Mouse (Mus musculus) small intestine, adult 2 months (tissue): ENCODE results near the gene Sdk2. TPM values are rescaled to one million over a fixed set of nuclear protein-coding genes. Genes with fewer than 3 reads are reported as not detected.

Experiments used
- H3K27ac ChIP-seq: fragments of 200-500 bp; 2 replicates; pipeline ENCODE4 v1.5.1; 2012; ENCODE audit warnings: low read depth, low read length, control low read depth, inconsistent platforms; ENCODE audit not compliant: insufficient read depth
- H3K27me3 ChIP-seq: fragments of 200-500 bp; 2 replicates; pipeline ENCODE4 v1.6.1; 2012; ENCODE audit warnings: mild to moderate bottlenecking, moderate library complexity, low read length, inconsistent platforms; ENCODE audit not compliant: control insufficient read depth, insufficient read depth
- H3K36me3 ChIP-seq: fragments of 200-500 bp; 2 replicates; pipeline ENCODE4 v1.6.1; 2012; ENCODE audit warnings: mild to moderate bottlenecking, low read length, control low read depth, inconsistent platforms; ENCODE audit not compliant: control insufficient read depth, insufficient read depth
- H3K4me1 ChIP-seq: fragments of 200-500 bp; 2 replicates; pipeline ENCODE4 v1.6.1; 2012; ENCODE audit warnings: low read length, inconsistent platforms, mixed read lengths; ENCODE audit not compliant: control insufficient read depth, insufficient read depth, insufficient read length
- H3K4me3 ChIP-seq: fragments of 200-500 bp; 2 replicates; pipeline ENCODE4 v1.5.1; 2012; ENCODE audit warnings: low read depth, mild to moderate bottlenecking, control low read depth, inconsistent platforms, low read length, moderate library complexity
- CTCF ChIP-seq: fragments of 200-500 bp; IDR thresholded peaks from 2 replicates; pipeline ENCODE4 v1.5.1; 2012; ENCODE audit warnings: low read depth, mild to moderate bottlenecking, control low read depth, inconsistent platforms, low read length, moderate library complexity, mixed read lengths; ENCODE audit not compliant: insufficient replicate concordance, insufficient read length; ENCODE audit errors: extremely low read depth
- POLR2A ChIP-seq: fragments of 200-500 bp; IDR thresholded peaks from 2 replicates; pipeline ENCODE4 v1.6.1; 2012; ENCODE audit warnings: low read depth, mild to moderate bottlenecking, control low read depth, inconsistent platforms, low read length, moderate library complexity
- WGBS: fragments of 180-500 bp; shearing (Covaris S2); methylation state at CpG from one replicate; pipeline ENCODE4 v1.1.7; 2018; 5-methylcytosine and 5-hydroxymethylcytosine counted together
- polyA plus RNA-seq: library from polyadenylated mRNA; depleted of rRNA; stranded (reverse); fragments of >200 nt; gene quantifications from 2 replicates; pipeline ENCODE4 v1.2.3, GENCODE M21; 2012

Gene Sdk2
- polyA plus RNA-seq, 1 experiment: 0.81 TPM

- no peak overlapping the region for H3K4me3 ChIP-seq
- TF ChIP-seq CTCF (no peak), POLR2A (no peak)
- H3K27ac ChIP-seq: no peak overlapping the region
- no peaks in the 10 kb centered on the region for H3K36me3 ChIP-seq
- WGBS: 52% methylated on average over 12 of the region's 12 CpGs
- H3K4me1 ChIP-seq: peaks cover 24% of the 10 kb centered on the region
- no peaks in the 10 kb centered on the region for H3K27me3 ChIP-seq
Observed at GRCm38 (mm10) chr11:113802456-113802855, 264.4 kb downstream of the Sdk2 start.

- Histone ChIP-seq H3K27me3 (no peaks in the 10 kb centered on the region), H3K36me3 (no peaks in the 10 kb centered on the region), H3K4me3 (no peak overlapping the region), H3K4me1 (peaks cover 24% of the 10 kb centered on the region), H3K27ac (no peak overlapping the region)
- TF ChIP-seq CTCF: no peak
- no peak for TF ChIP-seq POLR2A
- WGBS: 68% methylated on average over 12 of the region's 12 CpGs
Observed at GRCm38 (mm10) chr11:113800026-113800425, 266.8 kb downstream of the Sdk2 start.

GRCm38 (mm10) chr11:113799041-113799447 lies 267.8 kb downstream of the Sdk2 start:
- H3K27ac ChIP-seq: no peak overlapping the region
- H3K4me3 ChIP-seq: peak overlapping the region; percentile 17; the same call in 1 of the 2 replicates
- no peak for TF ChIP-seq CTCF
- TF ChIP-seq POLR2A: no peak
- H3K36me3 ChIP-seq: no peaks in the 10 kb centered on the region
- H3K4me1 ChIP-seq: peaks cover 24% of the 10 kb centered on the region
- WGBS: 27% methylated on average over 14 of the region's 14 CpGs
- H3K27me3 ChIP-seq: no peaks in the 10 kb centered on the region

GRCm38 (mm10) chr11:113798011-113798410 lies 268.8 kb downstream of the Sdk2 start:
- Histone ChIP-seq H3K36me3 (no peaks in the 10 kb centered on the region), H3K4me3 (no peak overlapping the region), H3K27me3 (no peaks in the 10 kb centered on the region), H3K4me1 (peaks cover 21% of the 10 kb centered on the region), H3K27ac (no peak overlapping the region)
- TF ChIP-seq CTCF: no peak
- no peak for TF ChIP-seq POLR2A
- WGBS: 74% methylated on average over 6 of the region's 6 CpGs

GRCm38 (mm10) chr11:113797014-113797983 lies 269.5 kb downstream of the Sdk2 start:
- no peak for TF ChIP-seq CTCF
- TF ChIP-seq POLR2A: no peak
- WGBS: 88% methylated on average over 19 of the region's 19 CpGs
- Histone ChIP-seq H3K27me3 (no peaks in the 10 kb centered on the region), H3K36me3 (no peaks in the 10 kb centered on the region), H3K4me3 (no peak overlapping the region), H3K4me1 (peaks cover 16% of the 10 kb centered on the region), H3K27ac (no peak overlapping the region)

GRCm38 (mm10) chr11:113795846-113796245 lies 271.0 kb downstream of the Sdk2 start:
- H3K27me3 ChIP-seq: no peaks in the 10 kb centered on the region
- H3K4me1 ChIP-seq: peaks cover 10% of the 10 kb centered on the region; the same call in 1 of the 2 replicates
- H3K4me3 ChIP-seq: no peak overlapping the region
- TF ChIP-seq POLR2A (no peak), CTCF (no peak)
- 79% methylated on average over 12 of the region's 12 CpGs for WGBS
- no peaks in the 10 kb centered on the region for H3K36me3 ChIP-seq
- H3K27ac ChIP-seq: no peak overlapping the region

GRCm38 (mm10) chr11:113791357-113792215 lies 275.3 kb downstream of the Sdk2 start:
- TF ChIP-seq CTCF (no peak), POLR2A (no peak)
- Histone ChIP-seq H3K27me3 (no peaks in the 10 kb centered on the region), H3K27ac (no peak overlapping the region), H3K4me1 (peaks cover 4% of the 10 kb centered on the region; the same call in 1 of the 2 replicates), H3K36me3 (no peaks in the 10 kb centered on the region), H3K4me3 (no peak overlapping the region)
- WGBS: 82% methylated on average over 16 of the region's 16 CpGs
